10 mouse cellular contexts compared by ENCODE assay signal in genomic region chr11:100963647-100964046, GRCm38 (mm10). TPM values are rescaled to one million over a fixed set of nuclear protein-coding genes. Genes with fewer than 3 reads are reported as not detected.
DNase-seq lines count a peak whose midpoint lies in the region; ATAC-seq and TF ChIP-seq lines count a peak whose summit lies in the region.
"Had no signal": no experiment of that assay in that cellular context is flagged by ENCODE, and none has a peak within 500 bp of the region (broad histone marks: within the 10 kb centered on the region; RNA-seq: fewer than 3 reads in every experiment).

No protein-coding gene starts in this region.

- H3K36me3 ChIP-seq in testis, adult 2 months (ENCODE audit: control insufficient read depth, insufficient read depth, low read length): no peaks in the 10 kb centered on the region
- peaks cover 6% of the 10 kb centered on the region for H3K36me3 ChIP-seq in stomach, postnatal 0 days (ENCODE audit: control insufficient read depth, insufficient read depth, low read length)
- H3K36me3 ChIP-seq in hindbrain, embryonic 16.5 days (ENCODE audit: control insufficient read depth, insufficient read depth, low read length): no peaks in the 10 kb centered on the region
- H3K36me3 ChIP-seq in neural tube, embryonic 15.5 days: no peaks in the 10 kb centered on the region

- H3K4me1 ChIP-seq in testis, adult 2 months (ENCODE audit: control insufficient read depth, insufficient read depth, low read length): peaks cover 10% of the 10 kb centered on the region
- H3K4me1 ChIP-seq in stomach, postnatal 0 days (replicated peaks; ENCODE audit: control insufficient read depth, insufficient read depth): peaks cover 20% of the 10 kb centered on the region
- peaks cover 7% of the 10 kb centered on the region for H3K4me1 ChIP-seq in hindbrain, embryonic 16.5 days (ENCODE audit: control insufficient read depth, insufficient read depth, low read depth, low read length)
- H3K4me1 ChIP-seq in neural tube, embryonic 15.5 days: peaks cover 14% of the 10 kb centered on the region

- intact Hi-C loops in gastrocnemius, postnatal 14 days (cut with DNase I; ENCODE audit: low total_unique reads): no loop called here
- intact Hi-C loops in heart, postnatal 36 days (cut with DNase I): loop anchor here (10.0 kb wide), 1 partner anchor 569 kb away; the partner anchor contains the start of gene Jup

- peak overlapping the region; percentile 35; the same call in 1 of the 2 replicates for H3K9ac ChIP-seq in stomach, postnatal 0 days (ENCODE audit: low read length)
- no peak overlapping the region for H3K9ac ChIP-seq in hindbrain, embryonic 16.5 days (ENCODE audit: low read depth, low read length)
- H3K9ac ChIP-seq in neural tube, embryonic 15.5 days (replicated peaks): no peak overlapping the region
- H3K9ac ChIP-seq: limb, embryonic 13.5 days had no signal

- TF ChIP-seq POLR2A in testis, adult 2 months (IDR thresholded peaks at IDR 0.05; ENCODE audit: control insufficient read depth, low read depth, low read length): no peak

- no peaks in the 10 kb centered on the region for H3K27me3 ChIP-seq in testis, adult 2 months (ENCODE audit: control insufficient read depth, insufficient read depth, low read length)
- no peaks in the 10 kb centered on the region for H3K27me3 ChIP-seq in stomach, postnatal 0 days (ENCODE audit: control insufficient read depth, insufficient read depth, low read length)
- peaks cover 25% of the 10 kb centered on the region for H3K27me3 ChIP-seq in hindbrain, embryonic 16.5 days (replicated peaks; ENCODE audit: control insufficient read depth, insufficient read depth, low read length)
- H3K27me3 ChIP-seq in neural tube, embryonic 15.5 days (replicated peaks): peaks cover 41% of the 10 kb centered on the region

- DNase-seq in testis, postnatal 14 days (ENCODE audit: low spot score): no peak
- DNase-seq in gastrocnemius, postnatal 14 days: peak; percentile 62
- peak; percentile 70 to 73 for DNase-seq in heart, postnatal 36 days
- peak; percentile 75 for DNase-seq in stomach, postnatal 0 days (ENCODE audit: low spot score)
- no peak for DNase-seq in layer of hippocampus, postnatal 25 days (ENCODE audit: extremely low spot score in 1 of 2, low spot score in 1 of 2)
- DNase-seq: kidney, postnatal 14 days had no signal

- peak overlapping the region; percentile 33; the same call in 1 of the 2 replicates for H3K4me2 ChIP-seq in stomach, postnatal 0 days (replicated peaks; ENCODE audit: low read depth)
- H3K4me2 ChIP-seq in hindbrain, embryonic 16.5 days (ENCODE audit: low read length): no peak overlapping the region
- H3K4me2 ChIP-seq in neural tube, embryonic 15.5 days: no peak overlapping the region
- H3K4me2 ChIP-seq: limb, embryonic 13.5 days had no signal

- no peak for TF ChIP-seq EP300 in stomach, postnatal 0 days (optimal IDR thresholded peaks at IDR 0.05)

- 37% methylated on average over 9 of the region's 9 CpGs for WGBS in stomach, postnatal 0 days
- whole genome bisulfite sequencing in hindbrain, embryonic 16.5 days: 79% methylated on average over 9 of the region's 9 CpGs
- 85% methylated on average over 9 of the region's 9 CpGs for WGBS in neural tube, embryonic 15.5 days

- peak; percentile 46; the same call in 1 of the 2 replicates for ATAC-seq in stomach, postnatal 0 days (ENCODE audit: low FRiP score, low TSS enrichment)
- ATAC-seq in hindbrain, embryonic 16.5 days: no peak
- ATAC-seq in neural tube, embryonic 15.5 days (ENCODE audit: low FRiP score): no peak

- TF ChIP-seq CTCF in testis, adult 2 months (IDR thresholded peaks at IDR 0.05; ENCODE audit: control insufficient read depth, insufficient read depth, insufficient replicate concordance, low read depth, low read length): no peak
- TF ChIP-seq CTCF in stomach, postnatal 0 days (IDR thresholded peaks at IDR 0.05; ENCODE audit: low read depth): no peak

- H3K4me3 ChIP-seq in testis, adult 2 months (ENCODE audit: control insufficient read depth, low read depth, low read length): no peak overlapping the region
- no peak overlapping the region for H3K4me3 ChIP-seq in stomach, postnatal 0 days (ENCODE audit: low read depth, low read length)
- no peak overlapping the region for H3K4me3 ChIP-seq in hindbrain, embryonic 16.5 days (ENCODE audit: low read length)
- H3K4me3 ChIP-seq in neural tube, embryonic 15.5 days (replicated peaks): no peak overlapping the region
- H3K4me3 ChIP-seq: limb, embryonic 13.5 days had no signal

- H3K9me3 ChIP-seq in stomach, postnatal 0 days (ENCODE audit: control insufficient read depth, low read length): no peaks in the 10 kb centered on the region
- no peaks in the 10 kb centered on the region for H3K9me3 ChIP-seq in hindbrain, embryonic 16.5 days (ENCODE audit: control insufficient read depth, low read length)
- no peaks in the 10 kb centered on the region for H3K9me3 ChIP-seq in neural tube, embryonic 15.5 days (replicated peaks)
- H3K9me3 ChIP-seq: limb, embryonic 13.5 days had no signal

- H3K27ac ChIP-seq in testis, adult 2 months (ENCODE audit: control insufficient read depth, insufficient read depth, low read depth, low read length): peak overlapping the region; percentile 41; the same call in 1 of the 2 replicates
- H3K27ac ChIP-seq in stomach, postnatal 0 days (replicated peaks): peak overlapping the region; percentile 91
- H3K27ac ChIP-seq in hindbrain, embryonic 16.5 days (ENCODE audit: low read depth, low read length): no peak overlapping the region
- no peak overlapping the region for H3K27ac ChIP-seq in neural tube, embryonic 15.5 days (replicated peaks)

RNA-seq across cellular contexts. Expression of gene Cavin1, which starts 7.0 kb away (rescaled TPM):
- polyA plus RNA-seq in testis, adult 2 months (2012; rRNA removed): 5.1 and 6.1 TPM in 2 replicates
- total RNA-seq in gastrocnemius, postnatal 14 days (2021): 100 to 1,000 TPM; 226 to 256 TPM
- total RNA-seq in heart, postnatal 36 days (2021): 100 to 1,000 TPM; 239 to 258 TPM
- 313 and 331 TPM in 2 replicates for polyA plus RNA-seq in stomach, postnatal 0 days (2015; fragmentation: Nextera tagmentation; extraction: Ambion mirVana)
- polyA plus RNA-seq in hindbrain, embryonic 16.5 days (2015; fragmentation: Nextera tagmentation; extraction: Ambion mirVana): 47.0 and 61.8 TPM in 2 replicates
- 45.6 and 73.4 TPM in 2 replicates for polyA plus RNA-seq in neural tube, embryonic 15.5 days (2015; fragmentation: Nextera tagmentation; extraction: Ambion mirVana)
- total RNA-seq in layer of hippocampus, postnatal 25 days (2021): 10 to 100 TPM; 14.2 to 15.8 TPM

RNA-seq across cellular contexts. Expression of gene Stat3, which starts 24.3 kb away (rescaled TPM):
- polyA plus RNA-seq in testis, adult 2 months (2012; rRNA removed): 25.0 and 30.2 TPM in 2 replicates
- 10 to 100 TPM; 41.7 to 43.6 TPM for total RNA-seq in gastrocnemius, postnatal 14 days (2021)
- 10 to 100 TPM; 93.5 to 93.9 TPM for total RNA-seq in heart, postnatal 36 days (2021)
- 47.7 and 55.1 TPM in 2 replicates for polyA plus RNA-seq in stomach, postnatal 0 days (2015; fragmentation: Nextera tagmentation; extraction: Ambion mirVana)
- polyA plus RNA-seq in hindbrain, embryonic 16.5 days (2015; fragmentation: Nextera tagmentation; extraction: Ambion mirVana): 49.2 and 49.5 TPM in 2 replicates
- polyA plus RNA-seq in neural tube, embryonic 15.5 days (2015; fragmentation: Nextera tagmentation; extraction: Ambion mirVana): 57.9 and 66.9 TPM in 2 replicates
- 10 to 100 TPM; 32.9 to 34.4 TPM for total RNA-seq in layer of hippocampus, postnatal 25 days (2021)

RNA-seq across cellular contexts. Expression of gene Atp6v0a1, which starts 45.6 kb away (rescaled TPM):
- polyA plus RNA-seq in testis, adult 2 months (2012; rRNA removed): 18.1 and 23.7 TPM in 2 replicates
- total RNA-seq in gastrocnemius, postnatal 14 days (2021): 10 to 100 TPM; 53.4 to 58.5 TPM
- 10 to 100 TPM; 76.8 to 88.5 TPM for total RNA-seq in heart, postnatal 36 days (2021)
- polyA plus RNA-seq in stomach, postnatal 0 days (2015; fragmentation: Nextera tagmentation; extraction: Ambion mirVana): 44.8 and 45.5 TPM in 2 replicates
- polyA plus RNA-seq in hindbrain, embryonic 16.5 days (2015; fragmentation: Nextera tagmentation; extraction: Ambion mirVana): 175 and 179 TPM in 2 replicates
- polyA plus RNA-seq in neural tube, embryonic 15.5 days (2015; fragmentation: Nextera tagmentation; extraction: Ambion mirVana): 150 and 167 TPM in 2 replicates
- 100 to 1,000 TPM; 446 to 454 TPM for total RNA-seq in layer of hippocampus, postnatal 25 days (2021)

Comparison
In these comparisons a context has a peak if more than half of its experiments do, and no peak if none do; other contexts are left out.
1. H3K27ac ChIP-seq: peak in testis, adult 2 months (single experiment) and stomach, postnatal 0 days (single experiment); none in hindbrain, embryonic 16.5 days (single experiment) and neural tube, embryonic 15.5 days (single experiment).
2. DNase-seq: peak in gastrocnemius, postnatal 14 days (single experiment), heart, postnatal 36 days (2 of 2) and stomach, postnatal 0 days (single experiment); none in testis, postnatal 14 days (single experiment) and layer of hippocampus, postnatal 25 days (0 of 2).